Mouse (Mus musculus) brown adipose tissue, adult 24 weeks (tissue): ENCODE measurements around the gene S100a2. TPM values are rescaled to one million over a fixed set of nuclear protein-coding genes. Genes with fewer than 3 reads are reported as not detected.

Source experiments
- H3K27ac ChIP-seq: fragments of 200-500 bp; replicated peaks from 2 replicates; pipeline ENCODE4 v1.5.1; 2012; ENCODE audit warnings: low read depth, mild to moderate bottlenecking, low read length
- H3K4me1 ChIP-seq: fragments of 200-500 bp; 2 replicates; pipeline ENCODE4 v1.6.1; 2012; ENCODE audit warnings: low read length, mixed read lengths; ENCODE audit not compliant: control insufficient read depth, insufficient read depth, insufficient read length
- H3K4me3 ChIP-seq: fragments of 200-500 bp; 2 replicates; pipeline ENCODE4 v1.5.1; 2012; ENCODE audit warnings: low read depth, mild to moderate bottlenecking, low read length, moderate library complexity; ENCODE audit not compliant: insufficient read depth
- polyA plus RNA-seq: library from polyadenylated mRNA; stranded (reverse); fragments of >200 nt; gene quantifications from 2 replicates; pipeline ENCODE4 v1.2.4, GENCODE M21; 2012; ENCODE audit not compliant: missing spikeins, insufficient read depth, insufficient read length

The S100a2 gene
- polyA plus RNA-seq, 1 experiment, result not detected

DNA sequence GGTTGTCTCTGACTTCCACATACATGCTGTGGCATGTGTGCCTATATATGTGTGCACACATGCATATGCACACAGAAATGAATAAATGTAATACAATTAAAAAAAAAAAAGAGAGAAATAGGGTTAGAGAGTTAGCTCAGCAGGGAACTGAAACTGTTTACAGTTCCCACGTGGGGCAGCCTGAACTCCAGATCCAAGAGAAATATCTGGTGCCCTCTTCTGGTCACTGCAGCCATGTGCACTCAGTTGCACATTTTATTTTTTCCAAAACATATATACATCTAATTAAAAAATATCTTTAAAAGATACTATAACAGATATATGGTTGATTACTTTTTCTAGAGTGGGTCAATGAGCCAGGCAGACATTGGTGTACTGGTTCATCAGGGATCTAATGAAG lies 27.5 kb downstream of the S100a2 start:
- no peak overlapping the region for H3K4me3 ChIP-seq
- H3K4me1 ChIP-seq, result 0 out of 2 replicates have a peak, but pooled peaks cover 2% of the 10 kb centered on the region
- no peak overlapping the region for H3K27ac ChIP-seq

DNA sequence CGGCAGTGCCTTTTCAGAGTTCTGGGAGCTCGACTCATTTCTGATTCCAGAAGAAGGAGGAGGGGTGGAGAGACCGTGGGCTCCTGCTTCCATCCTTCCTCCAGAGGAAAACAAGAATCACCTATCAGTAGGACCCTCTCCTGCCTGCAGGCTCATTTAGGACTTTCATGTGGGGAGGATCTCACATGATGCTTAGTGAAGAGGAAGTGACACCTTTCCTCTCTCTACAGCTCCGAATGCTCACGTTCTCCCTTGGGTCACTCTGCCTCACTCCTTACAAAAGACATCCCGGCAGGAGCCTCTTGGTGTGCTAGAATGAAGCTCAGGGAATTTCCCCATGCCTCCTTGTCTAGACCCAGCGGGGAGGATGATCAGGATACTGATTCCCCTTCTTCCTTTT lies 31.5 kb downstream of the S100a2 start:
- no peak overlapping the region for H3K4me3 ChIP-seq
- H3K4me1 ChIP-seq, result no peaks in the 10 kb centered on the region
- H3K27ac ChIP-seq, result no peak overlapping the region

DNA sequence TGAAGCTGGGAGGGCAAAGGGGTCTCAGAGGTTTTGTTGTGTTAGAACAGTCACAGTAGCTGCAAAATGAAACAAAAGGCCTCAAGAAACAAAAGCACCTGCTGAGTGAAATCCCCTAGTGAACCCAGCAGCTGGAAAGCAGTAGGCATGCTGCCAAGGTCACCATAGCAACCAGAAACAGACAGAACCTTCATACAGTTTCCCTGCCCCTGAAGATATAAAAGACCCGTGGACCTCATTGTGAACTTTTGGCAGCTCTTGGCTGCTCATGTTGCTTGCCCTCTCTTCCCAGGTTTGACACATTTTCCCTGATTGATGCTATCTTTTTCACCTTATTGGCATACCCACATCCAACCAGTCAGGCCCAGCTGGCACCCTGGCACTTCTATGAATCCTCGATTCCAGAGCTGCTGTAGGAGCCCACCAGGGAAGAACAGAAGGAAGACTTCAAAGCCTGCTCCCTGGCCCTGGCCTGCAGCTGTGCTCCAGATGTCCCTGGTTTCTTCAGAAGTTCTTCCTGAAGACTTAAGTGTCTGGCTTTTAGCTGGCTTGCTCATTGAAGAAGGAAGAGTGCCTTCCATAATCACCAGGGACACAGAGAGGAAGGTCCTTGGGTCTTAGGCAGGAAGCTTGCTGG lies 33.5 kb downstream of the S100a2 start:
- no peak overlapping the region for H3K4me3 ChIP-seq
- no peaks in the 10 kb centered on the region for H3K4me1 ChIP-seq
- no peak overlapping the region for H3K27ac ChIP-seq

DNA sequence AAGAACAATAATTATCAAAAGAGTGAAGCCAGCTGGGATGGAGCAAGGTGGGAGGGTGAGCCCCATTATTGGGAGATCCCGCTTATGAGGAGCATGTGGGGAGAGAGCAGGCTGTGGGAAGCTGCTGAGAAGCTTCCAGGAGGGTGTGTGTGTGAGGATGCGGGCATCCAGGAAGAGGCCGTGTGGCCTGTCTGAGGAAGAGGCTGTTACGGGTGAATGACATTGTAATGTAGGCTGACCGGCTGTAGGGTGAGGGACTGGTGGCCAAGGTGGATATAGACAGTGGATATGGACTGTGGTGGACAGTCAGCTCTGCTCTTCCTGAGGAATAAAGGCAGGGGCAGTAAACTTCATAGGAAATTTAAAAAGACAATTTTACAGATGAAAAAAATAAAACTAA lies 35.4 kb downstream of the S100a2 start:
- Histone ChIP-seq H3K4me3 (no peak overlapping the region), H3K4me1 (no peaks in the 10 kb centered on the region), H3K27ac (no peak overlapping the region)

DNA sequence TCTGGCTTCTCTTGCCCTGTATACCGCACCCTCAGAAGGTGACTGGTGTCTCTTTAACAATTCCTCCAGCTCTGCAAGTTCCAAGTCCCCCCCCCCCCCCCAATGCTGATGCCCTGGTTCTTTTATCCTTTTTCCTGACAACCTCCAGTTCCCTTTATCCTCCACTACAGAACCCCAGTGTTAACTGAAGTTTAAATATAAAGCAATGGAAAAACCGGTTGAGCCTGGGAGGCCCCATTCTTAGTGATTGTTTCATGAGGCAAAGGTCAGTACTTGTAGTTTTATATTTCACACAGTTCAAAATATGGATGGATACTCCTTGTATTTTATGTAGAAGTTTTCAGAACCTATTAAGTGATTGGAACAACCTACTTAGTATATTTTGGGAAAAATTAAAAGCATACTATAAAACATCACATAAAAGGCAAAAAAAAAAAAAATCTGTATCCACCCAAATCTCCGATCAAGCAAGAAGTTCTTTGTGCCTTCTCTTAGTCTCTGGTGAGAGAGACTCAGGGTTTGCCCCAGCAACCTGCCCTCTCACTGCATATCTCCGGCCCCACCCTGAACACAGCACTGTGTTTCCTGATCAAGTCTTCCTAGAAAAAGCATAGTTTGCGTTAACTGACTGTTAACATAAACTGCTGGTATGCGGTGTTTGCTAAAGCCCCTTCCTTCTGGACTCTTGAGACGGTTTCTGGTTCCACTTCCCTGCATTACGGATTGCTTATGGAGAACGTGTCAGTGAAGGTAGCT lies 36.4 kb downstream of the S100a2 start:
- no peak overlapping the region for H3K27ac ChIP-seq
- H3K4me1 ChIP-seq, result no peaks in the 10 kb centered on the region
- H3K4me3 ChIP-seq, result no peak overlapping the region

DNA sequence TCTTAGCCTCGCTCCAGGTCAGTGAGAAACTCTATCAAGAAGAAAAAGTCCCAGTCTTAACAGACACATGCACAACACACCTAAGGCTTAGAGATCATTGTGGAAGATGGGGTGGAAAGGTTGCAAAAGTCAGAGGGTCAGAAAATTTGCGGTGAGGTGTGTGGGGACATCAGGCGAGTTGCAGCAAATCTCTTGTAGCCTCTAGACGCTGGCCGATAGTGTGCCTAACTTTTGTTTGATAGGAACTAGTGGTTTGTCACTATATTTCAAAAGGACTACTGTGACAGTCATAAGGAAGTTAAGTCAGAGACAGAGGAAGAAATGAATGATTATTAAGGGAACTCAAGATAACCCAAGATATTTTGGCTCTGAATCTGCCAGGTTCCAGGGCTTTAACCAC lies 37.3 kb downstream of the S100a2 start:
- Histone ChIP-seq H3K4me1 (no peaks in the 10 kb centered on the region), H3K4me3 (no peak overlapping the region), H3K27ac (no peak overlapping the region)

DNA sequence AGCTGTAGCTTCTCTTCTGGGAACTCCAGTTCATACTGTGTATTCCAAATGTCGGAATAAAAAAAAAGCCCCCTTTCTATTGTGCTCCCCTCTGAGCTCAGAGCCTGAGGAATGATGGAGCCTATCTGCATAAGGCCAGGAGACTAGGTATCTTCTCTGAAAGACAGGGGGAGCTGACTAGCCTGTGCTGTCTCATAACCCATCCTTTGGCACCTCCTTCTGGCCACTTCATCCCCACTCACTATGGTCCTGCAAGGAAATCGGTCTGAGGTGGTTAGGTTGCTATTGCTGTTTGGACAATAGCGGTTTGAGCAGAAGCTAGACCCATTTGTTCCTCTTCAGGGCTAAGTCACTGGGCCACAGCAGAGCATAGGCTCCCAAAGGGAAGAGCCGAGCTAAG lies 37.8 kb downstream of the S100a2 start:
- H3K27ac ChIP-seq, result no peak overlapping the region
- no peak overlapping the region for H3K4me3 ChIP-seq
- H3K4me1 ChIP-seq, result no peaks in the 10 kb centered on the region

DNA sequence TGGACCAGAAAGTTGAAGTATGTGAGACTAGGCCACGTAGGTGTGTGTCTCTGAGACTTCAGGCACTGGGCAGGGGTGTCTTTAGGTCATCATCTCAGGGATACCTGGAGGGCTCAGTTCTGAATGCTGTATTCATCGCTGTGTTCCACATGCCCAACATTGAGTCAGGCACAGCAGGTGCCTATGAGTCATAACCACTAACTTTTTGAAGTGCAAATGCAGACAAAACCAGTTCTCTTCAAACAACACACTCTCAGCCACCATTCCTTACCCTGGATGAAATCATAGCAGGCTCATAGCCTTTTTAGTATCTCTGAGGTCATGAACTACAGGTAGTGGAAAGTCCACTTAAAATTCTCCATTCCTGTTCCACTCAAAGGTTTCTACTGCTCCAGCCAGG lies 39.3 kb downstream of the S100a2 start:
- Histone ChIP-seq H3K4me3 (no peak overlapping the region), H3K27ac (no peak overlapping the region), H3K4me1 (no peaks in the 10 kb centered on the region)

DNA sequence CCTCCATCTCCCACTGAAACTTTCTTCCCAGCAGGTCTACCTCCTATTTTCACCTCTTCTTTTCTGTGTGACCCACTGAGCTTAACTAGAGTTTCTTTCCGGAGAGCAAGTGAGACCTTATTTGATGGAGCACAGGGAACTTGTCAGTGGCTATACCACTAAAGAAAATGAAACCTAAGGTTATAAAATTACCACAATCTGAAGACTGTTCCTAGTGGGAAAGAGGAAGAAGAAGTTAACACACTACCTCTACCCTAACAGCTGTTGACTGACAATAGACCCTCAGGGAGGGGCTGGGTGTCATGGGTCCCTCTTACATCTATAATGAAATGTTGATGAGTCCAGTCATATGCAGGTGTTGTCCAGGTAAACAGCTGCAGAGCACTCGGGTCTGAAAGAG lies 41.9 kb downstream of the S100a2 start:
- Histone ChIP-seq H3K4me3 (no peak overlapping the region), H3K27ac (no peak overlapping the region), H3K4me1 (no peaks in the 10 kb centered on the region)

DNA sequence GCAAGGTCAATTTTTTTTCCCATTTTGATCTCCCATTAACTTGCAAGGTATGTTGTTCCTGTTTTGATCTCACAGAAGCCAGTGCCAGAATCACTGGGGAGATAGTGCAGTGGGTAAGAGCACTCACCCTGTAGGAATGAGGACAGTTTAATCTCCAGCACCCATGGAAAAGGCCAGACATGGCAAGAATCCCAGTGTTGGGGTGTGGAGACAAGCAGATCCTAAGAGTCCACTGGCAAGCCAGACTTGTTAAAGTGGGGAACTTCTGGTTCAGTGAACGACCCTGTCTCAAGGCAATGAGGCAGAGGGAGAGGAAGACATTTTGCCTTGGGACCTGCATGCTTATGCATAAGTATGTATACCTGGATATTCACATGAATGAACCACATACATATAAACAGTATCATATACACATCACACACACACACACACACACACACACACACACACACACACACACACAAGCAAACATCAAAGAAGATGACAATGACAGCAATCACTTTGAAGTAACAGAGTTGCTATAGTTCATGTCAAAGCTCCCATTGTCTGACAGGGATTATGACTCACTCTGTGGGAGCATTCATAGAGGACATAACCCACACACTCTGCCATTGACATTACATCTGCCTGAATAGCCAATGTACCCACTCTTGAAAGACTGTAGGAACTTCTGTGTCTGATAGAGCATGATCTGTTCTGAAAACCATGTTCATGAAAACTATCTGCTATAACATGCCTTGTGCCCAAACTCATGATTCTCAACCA lies 48.6 kb downstream of the S100a2 start:
- Histone ChIP-seq H3K4me1 (no peaks in the 10 kb centered on the region), H3K4me3 (no peak overlapping the region), H3K27ac (no peak overlapping the region)

DNA sequence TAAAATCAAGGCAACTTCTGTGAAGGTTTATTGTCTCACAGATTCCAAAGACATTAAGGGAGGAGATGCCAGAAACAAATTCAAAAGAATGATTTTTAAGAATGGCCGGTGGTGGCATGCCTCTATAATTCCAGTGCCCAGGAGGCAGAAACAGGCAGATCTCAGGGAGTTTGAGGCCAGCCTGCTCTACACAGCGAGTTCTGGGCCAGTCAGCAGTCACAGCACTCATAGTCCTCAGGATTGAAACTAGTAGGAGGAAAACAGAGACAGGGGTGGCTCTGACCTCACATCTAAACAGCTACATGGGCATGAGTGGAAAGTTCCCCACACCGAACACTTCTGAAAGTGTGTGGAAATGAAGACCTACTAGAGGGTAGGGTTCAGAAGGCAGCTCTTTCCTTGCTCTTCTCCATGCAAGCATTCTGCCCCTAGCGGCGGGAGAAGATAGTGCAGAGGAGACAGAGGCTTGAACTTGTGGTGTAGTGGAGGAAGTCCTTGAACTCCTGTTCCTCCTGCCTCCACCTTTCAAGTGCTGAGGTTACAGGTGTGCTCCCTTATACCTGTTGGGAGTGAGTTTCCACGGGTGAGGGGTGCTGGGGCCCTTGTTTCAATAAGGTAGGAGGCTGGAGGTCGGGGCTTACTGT lies 49.6 kb downstream of the S100a2 start:
- H3K27ac ChIP-seq, result no peak overlapping the region
- no peaks in the 10 kb centered on the region for H3K4me1 ChIP-seq
- H3K4me3 ChIP-seq, result no peak overlapping the region

DNA sequence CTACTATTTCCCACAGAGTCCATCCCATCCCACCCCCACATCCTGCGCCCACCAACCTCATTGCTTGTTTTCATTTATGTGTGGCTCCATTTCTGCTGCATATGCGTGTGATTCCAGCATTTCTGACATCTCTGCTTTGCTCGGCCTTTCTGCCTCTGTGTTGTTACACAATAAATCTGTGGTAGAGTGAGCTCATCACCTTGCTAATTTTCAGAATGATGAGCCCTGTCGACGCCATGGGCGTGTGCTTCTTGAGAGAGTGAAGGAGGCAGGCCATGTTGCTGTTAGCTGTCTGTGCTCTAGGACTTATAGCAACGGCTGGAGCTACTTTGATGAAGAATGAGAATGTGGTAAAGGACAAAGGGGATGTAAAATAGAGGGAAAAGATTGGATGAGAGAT lies 50.9 kb downstream of the S100a2 start:
- Histone ChIP-seq H3K4me3 (no peak overlapping the region), H3K4me1 (no peaks in the 10 kb centered on the region)

More for the DNA sequence above, 50.9 kb downstream of the S100a2 start:
- no peak overlapping the region for H3K27ac ChIP-seq
